Mouse (Mus musculus) midbrain, embryonic 14.5 days (tissue): ENCODE results near the gene Fam129b. TPM values are rescaled to one million over a fixed set of nuclear protein-coding genes. Genes with fewer than 3 reads are reported as not detected.

Experiments used
- ATAC-seq: fragments of 200-750 bp; cut with Nextera tagmentation; 2 replicates; pipeline ENCODE4 v1.8.0; 2017; ENCODE audit warnings: moderate number of reproducible peaks, moderate library complexity; ENCODE audit not compliant: low FRiP score, low TSS enrichment
- DNase-seq: peaks from one replicate; pipeline ENCODE4 v3.0.0-alpha.2; 2015
- H3K27ac ChIP-seq: fragments of 300-500 bp; sonication (generic); replicated peaks from 2 replicates; pipeline ENCODE4 v1.5.1; 2014; ENCODE audit warnings: mild to moderate bottlenecking, low read depth, low read length, moderate library complexity
- H3K27me3 ChIP-seq: fragments of 300-500 bp; sonication (generic); 2 replicates; pipeline ENCODE4 v1.6.1; 2014; ENCODE audit warnings: low read length, control low read depth, mixed read lengths; ENCODE audit not compliant: control insufficient read depth, insufficient read depth
- H3K36me3 ChIP-seq: fragments of 300-500 bp; sonication (generic); 2 replicates; pipeline ENCODE4 v1.6.1; 2014; ENCODE audit warnings: low read length, control low read depth; ENCODE audit not compliant: control insufficient read depth, insufficient read depth
- H3K4me1 ChIP-seq: fragments of 300-500 bp; sonication (generic); 2 replicates; pipeline ENCODE4 v1.6.1; 2014; ENCODE audit warnings: mild to moderate bottlenecking, antibody characterized with exemption, low read length, control low read depth; ENCODE audit not compliant: control insufficient read depth, insufficient read depth
- H3K4me2 ChIP-seq: fragments of 300-500 bp; sonication (generic); 2 replicates; pipeline ENCODE4 v1.6.1; 2014; ENCODE audit warnings: mild to moderate bottlenecking, low read length, moderate library complexity
- H3K4me3 ChIP-seq: fragments of 300-500 bp; sonication (generic); replicated peaks from 2 replicates; pipeline ENCODE4 v1.5.1; 2014; ENCODE audit warnings: low read depth, low read length
- H3K9ac ChIP-seq: fragments of 300-500 bp; sonication (generic); replicated peaks from 2 replicates; pipeline ENCODE4 v1.6.1; 2014; ENCODE audit warnings: mild to moderate bottlenecking, low read length, moderate library complexity
- H3K9me3 ChIP-seq: fragments of 300-500 bp; sonication (generic); 2 replicates; pipeline ENCODE4 v1.6.1; 2016; ENCODE audit warnings: low read length, control low read depth, mixed read lengths; ENCODE audit not compliant: control insufficient read depth
- WGBS: fragments of 180-500 bp; shearing (Covaris S2); extraction: QIAGEN DNeasy Blood & Tissue Kit; methylation state at CpG from one replicate; pipeline ENCODE4 v1.1.7; 2014; 5-methylcytosine and 5-hydroxymethylcytosine counted together
- polyA plus RNA-seq: library from polyadenylated mRNA; unstranded; fragments of >200 nt; fragmentation: Nextera tagmentation; extraction: Ambion mirVana; gene quantifications from 2 replicates; pipeline ENCODE4 v1.2.1, GENCODE M21; 2014

Fam129b gene
- polyA plus RNA-seq, 1 experiment from 2014 or later = 13.6 TPM

DNA sequence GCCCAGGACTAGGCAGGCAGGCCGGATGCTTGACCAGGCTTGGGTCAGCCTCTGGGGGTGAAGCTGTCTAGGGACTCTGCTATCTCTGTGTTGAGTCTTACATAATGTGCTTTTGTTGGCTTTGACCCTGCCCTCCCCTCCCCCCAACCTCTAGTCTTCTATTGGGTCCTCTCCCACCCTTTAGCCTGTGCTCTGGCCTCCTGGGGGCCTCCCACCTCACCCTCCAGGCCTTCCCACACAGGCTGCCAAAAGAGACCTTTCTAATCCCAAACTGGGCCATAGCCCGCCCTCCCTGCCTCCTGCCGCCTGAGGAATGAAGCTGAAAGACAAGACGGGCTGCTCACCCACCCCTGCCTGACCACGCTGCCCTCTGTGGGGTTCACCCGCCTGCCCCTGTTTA, 5.1 kb downstream of the Fam129b start:
- H3K9ac ChIP-seq = peak overlapping the region; percentile 26; the same call in 1 of the 2 replicates
- DNase-seq (no peak), ATAC-seq (no peak)
- no peaks in the 10 kb centered on the region for H3K27me3 ChIP-seq
- WGBS = 19% methylated on average over 6 of the region's 6 CpGs
- H3K36me3 ChIP-seq = no peaks in the 10 kb centered on the region
- H3K9me3 ChIP-seq = no peaks in the 10 kb centered on the region
- H3K4me3 ChIP-seq = no peak overlapping the region
- peak overlapping the region; percentile 52 for H3K27ac ChIP-seq
- H3K4me2 ChIP-seq = no peak overlapping the region
- H3K4me1 ChIP-seq = peaks cover 46% of the 10 kb centered on the region

- DNase-seq (peak; percentile 40), ATAC-seq (no peak)
- Histone ChIP-seq H3K4me1 (peaks cover 43% of the 10 kb centered on the region), H3K4me2 (no peak overlapping the region), H3K36me3 (no peaks in the 10 kb centered on the region), H3K27me3 (no peaks in the 10 kb centered on the region), H3K4me3 (no peak overlapping the region), H3K9ac (no peak overlapping the region), H3K9me3 (no peaks in the 10 kb centered on the region), H3K27ac (peak overlapping the region; percentile 52)
- 51% methylated on average over 3 of the region's 3 CpGs for WGBS
Observed at GRCm38 (mm10) chr2:32881723-32882122, 5.8 kb downstream of the Fam129b start.

DNA sequence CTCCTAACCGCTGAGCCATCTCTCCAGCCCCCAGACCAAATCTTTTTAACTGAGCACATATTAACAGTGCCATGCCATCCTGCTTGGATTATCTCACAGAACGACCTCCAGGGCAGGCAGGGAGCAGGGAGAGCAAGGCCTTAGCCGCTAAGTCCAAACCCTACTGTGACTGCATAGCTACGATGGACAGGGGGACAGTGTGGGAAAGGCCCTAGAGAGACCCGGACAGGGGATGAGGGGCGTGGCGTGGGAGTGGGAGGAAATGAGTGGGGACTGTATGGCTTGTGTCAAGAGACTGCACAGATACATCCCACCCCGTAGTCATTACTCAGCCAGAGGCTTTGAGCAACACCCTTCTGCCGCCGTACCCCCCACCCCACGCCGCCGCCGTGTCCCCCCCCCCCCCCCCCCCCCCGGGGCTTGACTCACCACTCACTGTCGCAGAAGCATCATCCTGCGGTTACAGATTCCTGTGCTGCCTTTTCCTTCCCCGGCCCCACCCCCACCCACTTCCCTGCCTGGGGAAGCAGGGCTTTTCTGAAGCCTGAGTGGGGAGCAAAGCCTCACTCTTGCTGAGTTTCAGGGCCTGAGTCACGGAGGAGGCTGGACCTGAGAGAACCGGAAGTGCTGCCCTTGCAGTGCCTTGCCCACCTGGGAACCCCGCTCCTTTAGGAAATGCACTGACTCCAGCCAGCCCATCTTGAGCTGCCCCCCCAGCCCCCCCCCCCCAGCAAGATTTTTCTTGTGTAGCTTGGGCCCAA, 6.5 kb downstream of the Fam129b start:
- 52% methylated on average over 21 of the region's 21 CpGs for WGBS
- H3K4me1 ChIP-seq = peaks cover 36% of the 10 kb centered on the region
- no peaks in the 10 kb centered on the region for H3K9me3 ChIP-seq
- no peak for ATAC-seq
- no peaks in the 10 kb centered on the region for H3K27me3 ChIP-seq
- no peak overlapping the region for H3K9ac ChIP-seq
- H3K4me2 ChIP-seq = no peak overlapping the region
- no peak overlapping the region for H3K4me3 ChIP-seq
- peak overlapping the region; percentile 45; the same call in 1 of the 2 replicates for H3K27ac ChIP-seq
- DNase-seq = no peak
- H3K36me3 ChIP-seq = no peaks in the 10 kb centered on the region

- no peaks in the 10 kb centered on the region for H3K27me3 ChIP-seq
- no peaks in the 10 kb centered on the region for H3K36me3 ChIP-seq
- no peaks in the 10 kb centered on the region for H3K9me3 ChIP-seq
- no peak overlapping the region for H3K9ac ChIP-seq
- DNase-seq (no peak), ATAC-seq (no peak)
- no peak overlapping the region for H3K27ac ChIP-seq
- H3K4me1 ChIP-seq = peaks cover 19% of the 10 kb centered on the region
- no peak overlapping the region for H3K4me2 ChIP-seq
- H3K4me3 ChIP-seq = no peak overlapping the region
- 49% methylated on average over 7 of the region's 7 CpGs for WGBS
Observed at GRCm38 (mm10) chr2:32884745-32885144, 8.8 kb downstream of the Fam129b start.

GRCm38 (mm10) chr2:32888029-32888428, 12.1 kb downstream of the Fam129b start:
- Histone ChIP-seq H3K4me2 (no peak overlapping the region), H3K36me3 (no peaks in the 10 kb centered on the region), H3K27ac (no peak overlapping the region), H3K4me1 (no peaks in the 10 kb centered on the region), H3K4me3 (no peak overlapping the region), H3K27me3 (no peaks in the 10 kb centered on the region), H3K9me3 (no peaks in the 10 kb centered on the region), H3K9ac (no peak overlapping the region)
- 43% methylated on average over 9 of the region's 9 CpGs for WGBS
- ATAC-seq = no peak
- DNase-seq = no peak

DNA sequence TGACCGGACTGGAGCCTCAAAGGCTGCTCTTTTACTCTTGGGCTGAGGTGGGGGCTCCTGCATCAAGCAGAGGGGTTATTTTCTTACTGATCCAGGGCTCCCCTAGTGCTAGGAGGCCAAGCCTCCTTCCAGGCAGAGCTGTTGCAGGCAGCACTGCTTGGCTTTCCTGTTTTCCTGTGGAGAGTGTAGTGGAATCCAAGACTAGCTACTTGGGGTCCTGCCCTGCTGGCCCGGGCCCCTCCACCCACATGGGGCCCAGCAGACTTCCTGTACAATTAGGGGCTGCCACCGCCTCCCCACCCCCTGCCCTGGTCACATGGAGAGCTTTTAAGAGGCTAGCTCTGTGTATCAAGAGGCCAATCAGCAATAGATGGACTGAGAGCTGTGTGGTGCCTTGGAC, 12.6 kb downstream of the Fam129b start:
- Histone ChIP-seq H3K4me3 (no peak overlapping the region), H3K36me3 (no peaks in the 10 kb centered on the region), H3K27me3 (no peaks in the 10 kb centered on the region), H3K9me3 (no peaks in the 10 kb centered on the region), H3K27ac (no peak overlapping the region), H3K4me1 (no peaks in the 10 kb centered on the region), H3K9ac (no peak overlapping the region), H3K4me2 (no peak overlapping the region)
- ATAC-seq (no peak), DNase-seq (no peak)
- WGBS = 61% methylated on average over 3 of the region's 3 CpGs

DNA sequence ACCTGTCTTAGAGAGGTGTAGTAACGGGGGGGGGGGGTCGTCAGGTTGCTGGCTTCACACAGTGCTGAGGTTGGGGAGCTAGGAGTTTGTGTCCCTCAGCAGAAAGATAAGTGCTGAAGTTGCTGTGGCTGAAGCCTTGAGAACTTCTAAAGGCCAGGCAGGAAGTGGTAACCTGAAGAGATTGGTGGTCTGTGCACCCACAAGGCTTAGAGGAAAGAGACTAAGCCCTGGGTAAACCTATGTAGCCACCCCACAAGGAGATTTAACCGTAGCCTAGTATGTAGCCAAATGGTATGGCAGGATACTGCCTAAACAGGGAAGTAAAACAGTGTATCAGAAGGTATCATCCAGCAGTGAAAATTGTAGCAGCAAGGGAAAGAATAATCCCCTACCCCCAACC, 14.4 kb downstream of the Fam129b start:
- Histone ChIP-seq H3K4me3 (no peak overlapping the region), H3K27me3 (no peaks in the 10 kb centered on the region), H3K9me3 (no peaks in the 10 kb centered on the region), H3K27ac (no peak overlapping the region), H3K36me3 (no peaks in the 10 kb centered on the region), H3K4me1 (no peaks in the 10 kb centered on the region), H3K4me2 (no peak overlapping the region), H3K9ac (no peak overlapping the region)
- ATAC-seq (no peak), DNase-seq (no peak)
- WGBS = 79% methylated on average over 3 of the region's 3 CpGs

- Histone ChIP-seq H3K36me3 (no peaks in the 10 kb centered on the region), H3K9me3 (no peaks in the 10 kb centered on the region)
- no peak for ATAC-seq
Observed at GRCm38 (mm10) chr2:32891278-32891677, 15.4 kb downstream of the Fam129b start.

DNA sequence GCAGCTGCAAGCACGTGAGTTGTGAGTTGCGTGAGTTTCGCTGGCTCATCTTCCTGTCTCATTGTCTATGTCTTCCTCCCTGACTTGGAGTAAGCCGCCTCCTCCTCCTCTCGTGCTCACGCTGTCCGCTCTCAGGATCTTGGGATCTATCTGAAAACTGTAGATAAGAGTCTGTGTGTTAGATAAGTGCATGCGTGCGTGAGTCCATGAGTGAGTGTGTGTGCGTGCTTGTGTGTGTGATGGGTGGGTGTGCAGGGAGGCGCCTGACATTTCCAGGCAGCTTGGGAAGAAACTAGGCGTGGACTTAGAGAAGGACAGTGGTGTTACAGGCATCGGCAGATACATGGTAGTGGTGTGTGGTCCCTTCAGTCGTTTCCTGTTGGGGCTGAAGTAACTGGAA, 16.6 kb downstream of the Fam129b start:
- H3K36me3 ChIP-seq = no peaks in the 10 kb centered on the region
- no peaks in the 10 kb centered on the region for H3K27me3 ChIP-seq
- peaks cover 9% of the 10 kb centered on the region for H3K4me1 ChIP-seq
- H3K9ac ChIP-seq = no peak overlapping the region
- ATAC-seq (no peak), DNase-seq (no peak)
- H3K27ac ChIP-seq = no peak overlapping the region
- no peak overlapping the region for H3K4me2 ChIP-seq
- H3K4me3 ChIP-seq = no peak overlapping the region
- 94% methylated on average over 14 of the region's 14 CpGs for WGBS
- no peaks in the 10 kb centered on the region for H3K9me3 ChIP-seq

More at GRCm38 (mm10) chr2:32891278-32891677, 15.4 kb downstream of the Fam129b start:
- no peak for DNase-seq
- Histone ChIP-seq H3K9ac (no peak overlapping the region), H3K27me3 (no peaks in the 10 kb centered on the region), H3K4me2 (no peak overlapping the region), H3K27ac (no peak overlapping the region), H3K4me3 (no peak overlapping the region), H3K4me1 (peaks cover 7% of the 10 kb centered on the region)
- 82% methylated on average over 9 of the region's 9 CpGs for WGBS
